Mouse (Mus musculus): ENCODE measurements at regions not wholly inside any gene's neighbourhood (a gene's known extent, or its start where the extent isn't known, plus 50 kb on each side); places are given as distances from the start of the nearest gene placed in this dataset.

DNA sequence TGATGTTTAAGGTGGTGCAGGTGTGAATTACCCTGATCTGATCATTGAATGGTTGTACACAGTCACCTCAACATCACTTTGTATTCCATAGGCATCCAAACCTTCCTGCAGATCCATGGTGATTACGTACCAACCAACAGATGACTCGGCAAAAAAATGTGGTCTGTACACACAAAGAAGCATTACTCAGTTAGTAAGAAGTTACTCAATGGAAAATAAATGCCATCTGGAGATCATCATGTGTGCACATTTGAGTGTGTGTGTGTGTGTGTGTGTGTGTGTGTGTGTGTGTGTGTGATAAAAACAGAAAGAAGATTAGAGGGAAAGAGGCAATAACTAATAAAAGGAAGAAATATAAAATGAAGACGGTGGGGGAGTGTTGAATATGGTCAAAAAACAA, 1512.2 kb upstream of the Gm6569 start:
- no peaks in the 10 kb centered on the region for H3K79me2 ChIP-seq (ENCODE audit: control insufficient read depth, insufficient read depth)
- no peaks in the 10 kb centered on the region for H3K27me3 ChIP-seq (ENCODE audit: control insufficient read depth, insufficient read depth, insufficient read length)
- H3ac ChIP-seq (ENCODE audit: control insufficient read depth, insufficient read length) = no peak overlapping the region
- H3K36me3 ChIP-seq (ENCODE audit: control insufficient read depth, insufficient read depth) = no peaks in the 10 kb centered on the region
- no peak overlapping the region for H3K4me2 ChIP-seq (ENCODE audit: low read depth)
- TF ChIP-seq SRF (IDR thresholded peaks at IDR 0.05; ENCODE audit: control insufficient read depth, insufficient read length, low read depth) (no peak), TCF12 (IDR thresholded peaks at IDR 0.05; ENCODE audit: insufficient read depth, poor library complexity, severe bottlenecking) (no peak), E2F4 (IDR thresholded peaks at IDR 0.05; ENCODE audit: insufficient read depth) (no peak), REST (IDR thresholded peaks at IDR 0.05; ENCODE audit: insufficient read depth, insufficient read length) (no peak), MYOG (IDR thresholded peaks at IDR 0.05; ENCODE audit: control insufficient read depth in 1 of 3, insufficient read depth in 1 of 3, insufficient read length in 2 of 3, low read depth in 2 of 3) (no peak), TCF3 (IDR thresholded peaks at IDR 0.05; ENCODE audit: insufficient read length, low read depth) (no peak), POLR2AphosphoS2 (IDR thresholded peaks at IDR 0.05; ENCODE audit: insufficient read length, low read depth) (no peak), MYOD1 (IDR thresholded peaks at IDR 0.05; ENCODE audit: control insufficient read depth in 1 of 3, insufficient read length in 2 of 3, low read depth in 2 of 3) (no peak), USF1 (IDR thresholded peaks at IDR 0.05; ENCODE audit: low read depth) (no peak), CEBPB (IDR thresholded peaks at IDR 0.05; ENCODE audit: insufficient read depth, poor library complexity, severe bottlenecking) (no peak), POLR2A (IDR thresholded peaks at IDR 0.05; ENCODE audit: insufficient read length, low read depth) (no peak), MAX (IDR thresholded peaks at IDR 0.05; ENCODE audit: low read depth) (no peak)
- H3K4me3 ChIP-seq = no peak overlapping the region

DNA sequence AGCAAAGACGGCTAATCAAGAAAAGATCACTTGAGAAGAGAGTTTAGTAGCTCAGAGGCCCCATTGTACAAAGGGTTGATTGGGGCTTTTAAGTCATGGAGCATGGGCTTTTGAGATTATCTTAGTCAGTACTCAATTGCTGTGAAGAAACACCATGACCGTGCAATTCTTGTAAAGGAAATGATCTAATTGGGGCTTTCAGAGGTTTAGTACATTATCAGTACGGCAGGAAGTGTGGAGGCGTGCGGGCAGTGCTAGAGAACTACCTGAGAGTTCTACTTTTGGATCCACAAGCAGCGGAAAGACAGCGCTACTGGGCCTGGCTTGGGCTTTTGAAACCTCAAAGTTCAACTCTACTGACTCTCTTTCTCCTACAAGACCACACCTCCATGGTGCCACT, 1511.2 kb upstream of the Gm6569 start:
- Histone ChIP-seq H3K36me3 (ENCODE audit: control insufficient read depth, insufficient read depth) (no peaks in the 10 kb centered on the region), H3K4me3 (no peak overlapping the region), H3K79me2 (ENCODE audit: control insufficient read depth, insufficient read depth) (no peaks in the 10 kb centered on the region), H3ac (ENCODE audit: control insufficient read depth, insufficient read length) (no peak overlapping the region), H3K4me2 (ENCODE audit: low read depth) (no peak overlapping the region), H3K27me3 (ENCODE audit: control insufficient read depth, insufficient read depth, insufficient read length) (no peaks in the 10 kb centered on the region)
- TF ChIP-seq POLR2AphosphoS2 (IDR thresholded peaks at IDR 0.05; ENCODE audit: insufficient read length, low read depth) (no peak), CEBPB (IDR thresholded peaks at IDR 0.05; ENCODE audit: insufficient read depth, poor library complexity, severe bottlenecking) (no peak), REST (IDR thresholded peaks at IDR 0.05; ENCODE audit: insufficient read depth, insufficient read length) (no peak), SRF (IDR thresholded peaks at IDR 0.05; ENCODE audit: control insufficient read depth, insufficient read length, low read depth) (no peak), MYOD1 (IDR thresholded peaks at IDR 0.05; ENCODE audit: control insufficient read depth in 1 of 3, insufficient read length in 2 of 3, low read depth in 2 of 3) (no peak), E2F4 (IDR thresholded peaks at IDR 0.05; ENCODE audit: insufficient read depth) (no peak), TCF3 (IDR thresholded peaks at IDR 0.05; ENCODE audit: insufficient read length, low read depth) (no peak), MYOG (IDR thresholded peaks at IDR 0.05; ENCODE audit: control insufficient read depth in 1 of 3, insufficient read depth in 1 of 3, insufficient read length in 2 of 3, low read depth in 2 of 3) (no peak), MAX (IDR thresholded peaks at IDR 0.05; ENCODE audit: low read depth) (no peak), USF1 (IDR thresholded peaks at IDR 0.05; ENCODE audit: low read depth) (no peak), POLR2A (IDR thresholded peaks at IDR 0.05; ENCODE audit: insufficient read length, low read depth) (no peak), TCF12 (IDR thresholded peaks at IDR 0.05; ENCODE audit: insufficient read depth, poor library complexity, severe bottlenecking) (no peak)

DNA sequence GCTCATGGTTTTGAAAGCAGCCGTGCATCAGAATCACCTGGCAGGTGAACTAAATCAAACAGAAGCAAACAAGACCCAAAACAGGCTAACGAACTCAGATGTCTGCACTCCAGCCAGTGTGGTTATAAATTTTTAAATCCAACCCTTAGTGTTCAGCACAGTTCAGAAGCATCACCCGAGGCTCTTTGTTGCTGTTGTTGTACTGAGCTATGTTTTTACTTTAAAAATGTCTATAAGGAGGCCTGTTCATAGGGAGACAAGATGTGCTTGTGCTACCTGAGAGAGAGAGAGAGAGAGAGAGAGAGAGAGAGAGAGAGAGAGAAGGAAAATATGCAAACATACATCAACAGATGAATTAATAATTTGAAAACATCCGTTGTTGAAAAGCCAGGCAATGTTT, 1503.1 kb upstream of the Gm6569 start:
- H3K36me3 ChIP-seq (ENCODE audit: control insufficient read depth, insufficient read depth) = no peaks in the 10 kb centered on the region
- TF ChIP-seq TCF3 (IDR thresholded peaks at IDR 0.05; ENCODE audit: insufficient read length, low read depth) (no peak), REST (IDR thresholded peaks at IDR 0.05; ENCODE audit: insufficient read depth, insufficient read length) (no peak), USF1 (IDR thresholded peaks at IDR 0.05; ENCODE audit: low read depth) (no peak), POLR2A (IDR thresholded peaks at IDR 0.05; ENCODE audit: insufficient read length, low read depth) (no peak), MYOD1 (IDR thresholded peaks at IDR 0.05; ENCODE audit: control insufficient read depth in 1 of 3, insufficient read length in 2 of 3, low read depth in 2 of 3) (no peak), MAX (IDR thresholded peaks at IDR 0.05; ENCODE audit: low read depth) (no peak), CEBPB (IDR thresholded peaks at IDR 0.05; ENCODE audit: insufficient read depth, poor library complexity, severe bottlenecking) (no peak), TCF12 (IDR thresholded peaks at IDR 0.05; ENCODE audit: insufficient read depth, poor library complexity, severe bottlenecking) (no peak), SRF (IDR thresholded peaks at IDR 0.05; ENCODE audit: control insufficient read depth, insufficient read length, low read depth) (no peak), MYOG (IDR thresholded peaks at IDR 0.05; ENCODE audit: control insufficient read depth in 1 of 3, insufficient read depth in 1 of 3, insufficient read length in 2 of 3, low read depth in 2 of 3) (no peak), E2F4 (IDR thresholded peaks at IDR 0.05; ENCODE audit: insufficient read depth) (no peak), POLR2AphosphoS2 (IDR thresholded peaks at IDR 0.05; ENCODE audit: insufficient read length, low read depth) (no peak)
- H3K4me2 ChIP-seq (ENCODE audit: low read depth) = no peak overlapping the region
- no peak overlapping the region for H3ac ChIP-seq (ENCODE audit: control insufficient read depth, insufficient read length)
- no peak overlapping the region for H3K4me3 ChIP-seq
- no peaks in the 10 kb centered on the region for H3K79me2 ChIP-seq (ENCODE audit: control insufficient read depth, insufficient read depth)
- H3K27me3 ChIP-seq (ENCODE audit: control insufficient read depth, insufficient read depth, insufficient read length) = no peaks in the 10 kb centered on the region

DNA sequence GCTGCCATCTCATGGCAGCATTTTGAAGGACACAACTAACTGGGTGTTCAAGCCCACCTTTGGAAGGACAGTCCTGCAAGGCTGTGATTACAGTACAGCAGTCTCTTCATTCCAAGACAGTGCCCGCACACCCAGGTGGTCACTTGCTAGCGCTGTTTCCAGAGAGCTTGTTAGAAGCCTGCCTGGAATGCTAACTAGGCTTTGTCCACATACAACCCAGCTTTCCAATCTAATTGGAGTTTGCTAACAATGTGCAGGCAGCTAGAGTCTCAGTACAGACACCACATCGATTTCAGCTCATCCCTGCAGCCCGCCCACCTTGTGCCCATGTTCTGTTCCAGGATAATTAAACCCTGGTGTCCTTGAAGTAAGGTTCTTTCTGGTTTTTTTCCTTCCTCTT, 1499.9 kb upstream of the Gm6569 start:
- H3K27me3 ChIP-seq (ENCODE audit: control insufficient read depth, insufficient read depth, insufficient read length) = no peaks in the 10 kb centered on the region
- H3ac ChIP-seq (ENCODE audit: control insufficient read depth, insufficient read length) = no peak overlapping the region
- no peak overlapping the region for H3K4me2 ChIP-seq (ENCODE audit: low read depth)
- H3K79me2 ChIP-seq (ENCODE audit: control insufficient read depth, insufficient read depth) = no peaks in the 10 kb centered on the region
- TF ChIP-seq TCF3 (IDR thresholded peaks at IDR 0.05; ENCODE audit: insufficient read length, low read depth) (no peak), CEBPB (IDR thresholded peaks at IDR 0.05; ENCODE audit: insufficient read depth, poor library complexity, severe bottlenecking) (no peak), REST (IDR thresholded peaks at IDR 0.05; ENCODE audit: insufficient read depth, insufficient read length) (no peak), TCF12 (IDR thresholded peaks at IDR 0.05; ENCODE audit: insufficient read depth, poor library complexity, severe bottlenecking) (no peak), USF1 (IDR thresholded peaks at IDR 0.05; ENCODE audit: low read depth) (no peak), E2F4 (IDR thresholded peaks at IDR 0.05; ENCODE audit: insufficient read depth) (no peak), SRF (IDR thresholded peaks at IDR 0.05; ENCODE audit: control insufficient read depth, insufficient read length, low read depth) (no peak), MYOG (IDR thresholded peaks at IDR 0.05; ENCODE audit: control insufficient read depth in 1 of 3, insufficient read depth in 1 of 3, insufficient read length in 2 of 3, low read depth in 2 of 3) (no peak), MYOD1 (IDR thresholded peaks at IDR 0.05; ENCODE audit: control insufficient read depth in 1 of 3, insufficient read length in 2 of 3, low read depth in 2 of 3) (no peak), POLR2A (IDR thresholded peaks at IDR 0.05; ENCODE audit: insufficient read length, low read depth) (no peak), MAX (IDR thresholded peaks at IDR 0.05; ENCODE audit: low read depth) (no peak), POLR2AphosphoS2 (IDR thresholded peaks at IDR 0.05; ENCODE audit: insufficient read length, low read depth) (no peak)
- H3K36me3 ChIP-seq (ENCODE audit: control insufficient read depth, insufficient read depth) = no peaks in the 10 kb centered on the region
- no peak overlapping the region for H3K4me3 ChIP-seq

Data from myocyte (in vitro differentiated cells).